Mouse (Mus musculus) CH12.LX (cell line): ENCODE measurements at regions not wholly inside any gene's neighbourhood (a gene's known extent, or its start where the extent isn't known, plus 50 kb on each side); places are given as distances from the start of the nearest gene placed in this dataset.

Experiments
- DNase-seq: peaks from one replicate; pipeline ENCODE4 v3.0.0-alpha.2; 2013; ENCODE audit errors: extremely low read depth
- H3K27ac ChIP-seq: 2 replicates; pipeline ENCODE4 v1.5.1; 2012; ENCODE audit warnings: low read depth, mild to moderate bottlenecking, control low read depth, moderate library complexity; ENCODE audit not compliant: insufficient read depth
- H3K27me3 ChIP-seq: replicated peaks from 2 replicates; pipeline ENCODE3; 2012; ENCODE audit warnings: inconsistent platforms
- H3K36me3 ChIP-seq, 2 experiments: replicated peaks in 1 of 2; 2 replicates each; pipeline versions ENCODE3 to v1.6.1; 2012; ENCODE audit warnings: inconsistent platforms in 1 of 2, low read length in 1 of 2, mild to moderate bottlenecking in 1 of 2, mixed read lengths in 1 of 2, moderate library complexity in 1 of 2; ENCODE audit not compliant: control insufficient read depth in 1 of 2, insufficient read depth in 1 of 2
- H3K4me1 ChIP-seq, 2 experiments: 2 replicates each; pipeline ENCODE4 v1.6.1; 2012; ENCODE audit warnings: inconsistent platforms in 1 of 2, moderate library complexity in 1 of 2; ENCODE audit not compliant: insufficient read depth in 2 of 2, control insufficient read depth in 1 of 2
- H3K4me2 ChIP-seq: 2 replicates; pipeline ENCODE4 v1.6.1; 2012; ENCODE audit warnings: low read depth, mild to moderate bottlenecking, control low read depth; ENCODE audit not compliant: poor library complexity, insufficient read depth, severe bottlenecking
- H3K4me3 ChIP-seq, 3 experiments: fragments of 150-350 bp in 1 of 3; sonication (generic) in 1 of 3; replicated peaks in 1 of 3; 2 replicates each; pipeline versions ENCODE3 to v1.5.1; 2011 to 2012; ENCODE audit warnings: low read depth in 2 of 3, low read length in 2 of 3, mild to moderate bottlenecking in 2 of 3, moderate library complexity in 2 of 3, control low read depth in 1 of 3, improper control_type of control experiment in 1 of 3, inconsistent platforms in 1 of 3, mixed read lengths in 1 of 3; ENCODE audit not compliant: poor library complexity in 1 of 3
- H3K79me2 ChIP-seq: replicated peaks from 2 replicates; pipeline ENCODE4 v1.6.1; 2012; ENCODE audit warnings: mild to moderate bottlenecking, moderate library complexity; ENCODE audit not compliant: control insufficient read depth, poor library complexity, insufficient read depth, severe bottlenecking; ENCODE audit errors: extremely low read depth
- H3K9ac ChIP-seq: 2 replicates; pipeline ENCODE4 v1.6.1; 2012; ENCODE audit warnings: low read depth, mild to moderate bottlenecking, control low read depth, moderate library complexity; ENCODE audit not compliant: insufficient read depth
- H3K9me3 ChIP-seq: replicated peaks from 2 replicates; pipeline ENCODE3; 2012; ENCODE audit warnings: low read length, inconsistent platforms, mixed read lengths
- BHLHE40 ChIP-seq: IDR thresholded peaks from 2 replicates; pipeline ENCODE4 v1.6.1; 2011; ENCODE audit warnings: mild to moderate bottlenecking, low read depth, low read length, improper control_type of control experiment
- CHD2 ChIP-seq: IDR thresholded peaks from 2 replicates; pipeline ENCODE4 v1.6.1; 2011; ENCODE audit warnings: low read length, improper control_type of control experiment
- CTCF ChIP-seq, 2 experiments: IDR thresholded peaks in 1 of 2; conservative IDR thresholded peaks in 1 of 2; 2 replicates each; pipeline ENCODE4 v1.5.1; 2011 to 2012; ENCODE audit warnings: low read depth in 2 of 2, low read length in 2 of 2, improper control_type of control experiment in 1 of 2, inconsistent platforms in 1 of 2, mild to moderate bottlenecking in 1 of 2, moderate library complexity in 1 of 2
- EP300 ChIP-seq: IDR thresholded peaks from 2 replicates; pipeline ENCODE4 v1.6.1; 2011; ENCODE audit warnings: low read length, improper control_type of control experiment
- ETS1 ChIP-seq: conservative IDR thresholded peaks from 2 replicates; pipeline ENCODE4 v1.6.1; 2012; ENCODE audit warnings: low read depth, mild to moderate bottlenecking, inconsistent platforms, low read length, improper control_type of control experiment, moderate library complexity
- HCFC1 ChIP-seq: IDR thresholded peaks from 2 replicates; pipeline ENCODE4 v1.6.1; 2012; ENCODE audit warnings: low read depth, mild to moderate bottlenecking, inconsistent platforms, low read length, improper control_type of control experiment
- IRF4 ChIP-seq: IDR thresholded peaks from 2 replicates; pipeline ENCODE4 v1.6.1; 2014; ENCODE audit warnings: low read depth, mild to moderate bottlenecking, inconsistent platforms, low read length, improper control_type of control experiment
- JUND ChIP-seq: conservative IDR thresholded peaks from 2 replicates; pipeline ENCODE4 v1.6.1; 2011; ENCODE audit warnings: low read depth, low read length, improper control_type of control experiment
- MEF2A ChIP-seq: IDR thresholded peaks from 2 replicates; pipeline ENCODE4 v1.6.1; 2014; ENCODE audit warnings: low read depth, mild to moderate bottlenecking, inconsistent platforms, low read length, improper control_type of control experiment, borderline replicate concordance
- MXI1 ChIP-seq: IDR thresholded peaks from 2 replicates; pipeline ENCODE4 v1.6.1; 2011; ENCODE audit warnings: mild to moderate bottlenecking, low read depth, low read length, improper control_type of control experiment
- RAD21 ChIP-seq: IDR thresholded peaks from 2 replicates; pipeline ENCODE4 v1.6.1; 2011; ENCODE audit warnings: low read depth, mild to moderate bottlenecking, low read length, improper control_type of control experiment, moderate library complexity
- SIN3A ChIP-seq: IDR thresholded peaks from 2 replicates; pipeline ENCODE4 v1.6.1; 2012; ENCODE audit warnings: low read length, improper control_type of control experiment, inconsistent platforms
- TBP ChIP-seq: conservative IDR thresholded peaks from 2 replicates; pipeline ENCODE4 v1.6.1; 2011; ENCODE audit warnings: low read depth, low read length, improper control_type of control experiment
- USF1 ChIP-seq: IDR thresholded peaks from 2 replicates; pipeline ENCODE4 v1.6.1; 2014; ENCODE audit warnings: low read depth, mild to moderate bottlenecking, inconsistent platforms, low read length, improper control_type of control experiment
- ZC3H11A ChIP-seq: IDR thresholded peaks from 2 replicates; pipeline ENCODE4 v1.6.1; 2012; ENCODE audit warnings: low read depth, mild to moderate bottlenecking, inconsistent platforms, low read length, improper control_type of control experiment
- ZKSCAN1 ChIP-seq: IDR thresholded peaks from 2 replicates; pipeline ENCODE4 v1.6.1; 2012; ENCODE audit warnings: low read depth, inconsistent platforms, low read length, improper control_type of control experiment, borderline replicate concordance
- ZMIZ1 ChIP-seq: IDR thresholded peaks from 2 replicates; pipeline ENCODE4 v1.6.1; 2012; ENCODE audit warnings: low read depth, mild to moderate bottlenecking, inconsistent platforms, low read length, improper control_type of control experiment
- dilution Hi-C: fragments of 300-500 bp; cut with MboI; formaldehyde crosslinking; loops from 2 replicates; pipeline ENCODE4 v1.14.3; 2020; ENCODE audit warnings: low sequenced_read_pairs; ENCODE audit not compliant: extremely low pct_unique_long_range_greater_than_20kb, extremely low pct_ligation_motif_present
- in situ Hi-C: fragments of 300-500 bp; cut with MboI; formaldehyde crosslinking; loops from 3 replicates; pipeline ENCODE4 v1.14.3; 2019; ENCODE audit warnings: low sequenced_read_pairs, low pct_ligation_motif_present, low pct_unique_long_range_greater_than_20kb, mixed read lengths

- in situ Hi-C loops (no loop called here), dilution Hi-C loops (no loop called here)
- Histone ChIP-seq H3K27me3 (peaks cover 31% of the 10 kb centered on the region), H3K27ac (no peak overlapping the region), H3K4me2 (no peak overlapping the region), H3K79me2 (no peaks in the 10 kb centered on the region), H3K4me1 (no peaks in the 10 kb centered on the region), H3K4me3 (no peak overlapping the region), H3K9ac (no peak overlapping the region), H3K36me3 (no peaks in the 10 kb centered on the region), H3K9me3 (peaks cover 4% of the 10 kb centered on the region)
- DNase-seq, result no peak
- TF ChIP-seq TBP (no peak), ZC3H11A (no peak), BHLHE40 (no peak), MEF2A (no peak), ETS1 (no peak), JUND (no peak), ZKSCAN1 (no peak), IRF4 (no peak)
- TF ChIP-seq, all 38 proteins: peak for 0
These were observed 111.6 kb upstream of the Ptprt start for GRCm38 (mm10) chr2:162772520-162772919.

GRCm38 (mm10) chr2:162769711-162770428 lies 108.9 kb upstream of the Ptprt start:
- no peak overlapping the region for H3K4me3 ChIP-seq
- H3K27ac ChIP-seq, result no peak overlapping the region
- H3K4me2 ChIP-seq, result no peak overlapping the region
- H3K9ac ChIP-seq, result no peak overlapping the region
- no peaks in the 10 kb centered on the region for H3K79me2 ChIP-seq
- peaks cover 24% of the 10 kb centered on the region for H3K27me3 ChIP-seq
- TF ChIP-seq CTCF (conservative IDR thresholded peaks at IDR 0.05 in 1 of 2, IDR thresholded peaks at IDR 0.05 in 1 of 2; ENCODE audit: low read depth in 2 of 2, low read length in 2 of 2) (no peak), USF1 (no peak), MXI1 (no peak), BHLHE40 (no peak), CHD2 (no peak), RAD21 (no peak), HCFC1 (no peak), ZMIZ1 (no peak), EP300 (no peak), SIN3A (no peak)
- H3K36me3 ChIP-seq, result no peaks in the 10 kb centered on the region
- H3K4me1 ChIP-seq, result no peaks in the 10 kb centered on the region
- no peak for DNase-seq
- dilution Hi-C loops (no loop called here), in situ Hi-C loops (no loop called here)
- peaks cover 2% of the 10 kb centered on the region for H3K9me3 ChIP-seq
